Mouse (Mus musculus): ENCODE measurements around the gene Uqcc1.

Gene Uqcc1

GRCm38 (mm10) chr2:155929531-155930442 is at the start of gene Uqcc1:
Gene Uqcc1 (minus strand): TSS chr2:155930310.
- DNase-seq = peak; percentile 93

- DNase-seq = peak; percentile 24
Observed at GRCm38 (mm10) chr2:155979328-155979991, 49.4 kb upstream of the Uqcc1 start.

GRCm38 (mm10) chr2:155974087-155974731 is 44.1 kb upstream of the Uqcc1 start:
- DNase-seq = no peak

GRCm38 (mm10) chr2:155973348-155973747 is 43.2 kb upstream of the Uqcc1 start:
- no peak for DNase-seq

GRCm38 (mm10) chr2:155962991-155963390 is 32.9 kb upstream of the Uqcc1 start:
- DNase-seq = no peak

GRCm38 (mm10) chr2:155961862-155962261 is 31.8 kb upstream of the Uqcc1 start:
- DNase-seq = no peak

- DNase-seq = no peak
Observed at GRCm38 (mm10) chr2:155959981-155960380, 29.9 kb upstream of the Uqcc1 start.

GRCm38 (mm10) chr2:155956134-155957059 is 26.3 kb upstream of the Uqcc1 start, which contains the start of gene Cep250:
Gene Cep250 (plus strand): TSS chr2:155956458.
- peak; percentile 91 for DNase-seq

- peak; percentile 76 for DNase-seq
Observed at GRCm38 (mm10) chr2:155952006-155952405, 21.9 kb upstream of the Uqcc1 start.

- DNase-seq = no peak
Observed at GRCm38 (mm10) chr2:155949362-155949761, 19.3 kb upstream of the Uqcc1 start.

- no peak for DNase-seq
Observed at GRCm38 (mm10) chr2:155947390-155948002, 17.4 kb upstream of the Uqcc1 start.

- no peak for DNase-seq
Observed at GRCm38 (mm10) chr2:155946499-155946898, 16.4 kb upstream of the Uqcc1 start.

- peak; percentile 82 for DNase-seq
Observed at GRCm38 (mm10) chr2:155946069-155946468, 16.0 kb upstream of the Uqcc1 start.

GRCm38 (mm10) chr2:155945580-155945979 is 15.5 kb upstream of the Uqcc1 start:
- no peak for DNase-seq

- peak; percentile 22 for DNase-seq
Observed at GRCm38 (mm10) chr2:155945124-155945523, 15.0 kb upstream of the Uqcc1 start, which contains the start of gene Gdf5. Gene Gdf5 (minus strand): TSS chr2:155945367.

- no peak for DNase-seq
Observed at GRCm38 (mm10) chr2:155944685-155945084, 14.6 kb upstream of the Uqcc1 start.

GRCm38 (mm10) chr2:155943463-155943862 is 13.4 kb upstream of the Uqcc1 start:
- no peak for DNase-seq

GRCm38 (mm10) chr2:155941697-155942442 is 11.8 kb upstream of the Uqcc1 start:
- DNase-seq = peak; percentile 63

- DNase-seq = no peak
Observed at GRCm38 (mm10) chr2:155940681-155941080, 10.6 kb upstream of the Uqcc1 start, which contains the start of gene Gm15557. Gene Gm15557 (plus strand): TSS chr2:155940728.

- no peak for DNase-seq
Observed at GRCm38 (mm10) chr2:155939897-155940529, 9.9 kb upstream of the Uqcc1 start.

Measured in lung, postnatal 14 days (tissue).